Mouse (Mus musculus) spleen, adult 12 weeks (tissue): ENCODE measurements around the gene Pbx1.
A peak's percentile ranks its signal among the peaks of the same experiment; 100 is the strongest.

Experiments
- DNase-seq: peaks from one replicate; pipeline ENCODE4 v3.0.0; 2022; ENCODE audit warnings: low spot score

Gene Pbx1

DNA sequence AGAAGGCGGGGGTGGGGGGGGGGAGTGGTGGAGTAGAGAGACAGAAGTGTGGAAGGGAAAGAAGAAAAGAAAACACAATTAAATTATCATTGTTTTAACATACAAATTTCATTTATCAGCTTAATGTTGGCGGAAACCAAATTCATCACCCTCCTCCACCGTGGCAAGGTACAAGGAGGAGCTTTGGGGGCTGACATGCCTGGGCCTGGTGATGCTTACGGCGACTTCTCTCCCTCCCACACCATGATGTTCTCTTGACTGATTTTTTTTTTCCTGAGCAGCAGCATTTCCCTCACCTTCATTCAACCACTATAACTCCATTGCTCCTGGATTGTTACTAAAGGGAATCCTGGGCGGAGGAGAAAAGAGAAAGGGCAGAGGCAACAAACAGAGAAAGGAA is 89.8 kb downstream of the Pbx1 start:
- no peak for DNase-seq

DNA sequence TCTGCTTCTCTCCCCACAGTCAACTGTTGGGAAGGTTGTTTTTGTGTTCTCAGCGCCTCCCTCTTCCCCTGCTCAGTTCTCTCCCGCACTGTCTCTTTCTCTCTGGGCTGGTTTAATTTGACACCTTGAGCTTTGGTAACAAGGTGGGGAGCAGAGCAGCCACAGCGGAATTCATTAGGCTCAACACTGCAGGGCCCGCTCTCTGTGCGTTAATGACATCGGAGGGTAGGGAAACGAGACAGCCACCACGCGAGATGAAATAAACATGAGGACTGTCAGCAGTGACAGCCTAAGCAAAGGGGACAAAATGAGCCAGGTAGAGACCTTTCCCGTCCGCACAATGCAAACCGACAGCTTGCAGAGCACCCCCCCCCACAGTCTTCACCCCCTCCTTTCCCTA is 90.2 kb downstream of the Pbx1 start:
- no peak for DNase-seq

DNA sequence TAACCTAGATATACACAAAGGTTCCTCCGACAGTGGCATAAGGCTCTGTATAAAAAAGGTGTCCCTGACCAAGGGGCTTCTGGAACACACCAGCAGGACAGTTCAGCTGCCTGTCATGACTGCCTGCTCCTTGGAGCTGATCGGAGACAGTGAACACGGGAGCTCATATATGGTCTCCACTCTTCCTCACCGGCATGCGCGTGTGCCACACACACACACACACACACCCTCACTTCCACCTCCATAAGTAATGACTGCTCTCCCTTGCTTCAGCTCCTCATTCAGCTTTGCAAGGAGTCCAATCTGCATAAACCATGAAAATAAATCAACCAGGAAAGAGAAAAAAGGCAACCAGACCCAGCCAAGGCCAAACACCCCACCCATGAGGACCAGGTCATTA is 90.7 kb downstream of the Pbx1 start:
- DNase-seq = no peak

DNA sequence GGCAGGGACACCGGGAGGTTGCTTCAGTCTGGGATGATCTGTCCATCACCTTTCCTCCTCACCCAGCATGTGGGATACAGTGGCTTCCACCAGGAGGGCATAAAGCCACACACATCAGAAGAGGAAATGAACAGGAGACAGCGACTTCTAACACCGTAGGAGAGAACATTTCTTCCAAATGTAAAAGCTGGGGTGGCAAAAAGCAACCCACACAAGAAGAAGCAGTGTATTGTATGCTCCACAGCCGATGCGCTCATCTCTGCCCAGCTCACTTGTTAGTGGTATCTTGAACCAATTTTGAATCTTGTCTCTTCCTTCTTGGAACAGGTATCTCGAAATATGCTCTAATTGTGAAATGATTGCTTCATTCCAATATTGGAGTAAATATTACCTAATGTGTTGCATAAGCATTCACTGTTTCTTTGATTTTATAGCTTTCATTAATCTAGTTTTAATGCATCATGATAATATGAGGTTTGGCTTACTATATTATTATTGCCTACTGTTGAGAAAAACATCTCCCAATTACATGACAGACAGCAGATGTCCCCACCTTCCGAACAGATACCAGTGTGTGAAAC is 95.7 kb downstream of the Pbx1 start:
- no peak for DNase-seq

- no peak for DNase-seq
These were observed 97.1 kb downstream of the Pbx1 start for GRCm38 (mm10) chr1:168334831-168335574.

DNA sequence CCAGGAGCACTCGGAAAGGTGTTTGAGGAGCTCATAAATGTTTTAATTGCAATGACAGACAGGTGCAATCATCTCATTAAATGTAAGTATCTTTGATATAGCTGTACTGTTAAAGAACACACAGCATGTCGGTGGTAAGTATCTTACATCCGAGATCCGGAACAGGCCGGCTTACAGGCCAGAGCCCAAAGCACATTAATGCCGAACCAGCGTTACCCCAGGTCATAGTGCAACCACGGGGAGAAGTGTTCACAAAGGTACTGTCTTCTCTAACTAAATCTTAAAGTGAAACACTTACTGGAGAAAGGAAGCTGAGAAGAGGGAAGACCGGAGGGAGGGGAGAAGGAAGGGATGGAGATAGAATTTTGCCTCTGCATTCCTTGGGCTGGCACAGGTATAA is 100.0 kb downstream of the Pbx1 start:
- no peak for DNase-seq

- no peak for DNase-seq
These were observed 103.8 kb downstream of the Pbx1 start for GRCm38 (mm10) chr1:168328236-168328605.

- no peak for DNase-seq
These were observed 104.5 kb downstream of the Pbx1 start for GRCm38 (mm10) chr1:168327405-168328235.

GRCm38 (mm10) chr1:168325786-168326185 is 106.3 kb downstream of the Pbx1 start:
- no peak for DNase-seq

DNA sequence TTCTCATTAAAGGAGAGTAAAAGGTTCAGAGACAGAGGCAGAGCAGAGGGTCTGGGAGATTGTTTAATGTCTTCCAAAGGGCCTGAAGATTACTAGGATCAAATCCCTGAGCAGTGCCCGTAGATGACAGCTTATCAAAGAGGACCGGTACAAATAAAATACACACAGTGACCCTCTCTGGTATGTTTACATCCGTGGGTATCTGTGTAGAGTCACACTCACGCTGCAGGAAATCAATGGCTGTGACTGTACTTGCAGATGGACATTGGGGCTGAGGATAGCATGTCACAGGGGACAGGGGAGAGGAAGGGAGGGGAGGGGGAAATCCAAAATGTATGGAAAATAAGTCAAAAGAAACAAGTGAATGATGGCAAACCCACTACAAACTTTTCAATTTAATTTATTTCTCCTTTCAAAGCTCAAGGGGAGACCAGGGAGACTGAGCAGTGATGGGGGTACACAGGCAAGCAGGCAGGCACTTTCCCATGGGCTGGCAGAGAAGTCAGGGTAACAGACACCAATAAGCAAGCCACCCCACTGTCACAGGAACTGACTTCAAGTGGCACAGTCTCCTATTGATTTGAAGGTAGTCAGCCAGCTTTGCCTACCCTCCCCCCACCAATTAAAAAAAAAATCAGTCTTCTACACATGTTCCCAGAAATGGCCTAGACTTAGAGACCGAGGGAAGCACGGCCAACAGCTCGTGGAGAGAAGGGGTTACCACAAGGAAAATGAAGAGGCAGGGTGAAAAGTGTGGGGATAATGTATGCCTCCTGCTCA is 107.6 kb downstream of the Pbx1 start:
- no peak for DNase-seq

DNA sequence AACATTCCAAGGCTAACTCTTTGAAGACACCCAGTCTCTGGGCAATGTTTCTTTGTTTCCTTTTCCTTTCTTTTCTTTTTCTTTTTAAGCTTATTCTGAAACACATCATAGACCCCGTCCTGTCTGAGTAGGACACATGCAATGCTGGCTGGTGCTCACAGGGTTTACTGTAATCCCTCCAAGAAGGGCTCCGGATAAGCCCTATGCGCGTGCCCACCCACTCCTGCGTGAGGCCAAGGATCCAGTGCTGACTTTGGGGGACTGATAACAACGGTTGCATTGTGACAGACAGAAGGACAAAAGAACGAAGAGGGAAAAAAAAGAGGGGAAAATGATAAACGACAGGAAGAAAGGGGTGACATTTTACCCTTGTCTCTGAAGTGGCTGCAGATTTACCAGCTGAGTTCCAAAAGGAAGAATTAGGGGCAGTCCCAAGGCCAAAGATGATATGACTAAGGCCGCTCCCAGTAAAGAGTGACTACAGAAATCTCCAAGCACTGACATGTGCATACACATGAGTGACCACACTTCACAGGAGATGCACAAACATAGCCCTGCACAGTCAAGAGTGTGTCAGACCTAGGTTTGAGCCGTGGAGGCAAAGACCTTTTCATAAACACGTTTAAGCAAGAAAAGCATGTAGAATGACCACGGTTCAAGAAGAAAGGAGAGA is 108.5 kb downstream of the Pbx1 start:
- no peak for DNase-seq

- peak; percentile 31 for DNase-seq
These were observed 109.2 kb downstream of the Pbx1 start for GRCm38 (mm10) chr1:168322892-168323291.

DNA sequence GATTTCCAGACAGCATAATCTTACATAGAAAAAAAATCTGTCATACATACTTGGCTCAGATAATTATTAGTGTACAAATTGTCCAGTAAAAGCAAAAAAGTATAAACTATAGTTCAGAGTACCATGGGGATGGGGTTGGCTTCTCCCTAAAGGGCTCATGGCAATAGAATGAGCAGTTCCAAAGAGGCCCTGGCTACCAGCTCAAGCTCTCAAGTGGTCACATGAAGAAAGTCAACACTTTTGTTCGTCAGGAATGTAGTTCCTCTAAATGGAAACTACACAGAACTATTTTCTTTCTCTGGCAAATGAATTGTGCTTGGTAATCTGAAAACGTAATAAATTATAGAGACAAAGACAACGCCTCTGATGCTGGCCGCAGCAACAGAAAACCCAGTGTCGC is 112.4 kb downstream of the Pbx1 start:
- no peak for DNase-seq

- DNase-seq = no peak
These were observed 113.1 kb downstream of the Pbx1 start for GRCm38 (mm10) chr1:168318899-168319469.

DNA sequence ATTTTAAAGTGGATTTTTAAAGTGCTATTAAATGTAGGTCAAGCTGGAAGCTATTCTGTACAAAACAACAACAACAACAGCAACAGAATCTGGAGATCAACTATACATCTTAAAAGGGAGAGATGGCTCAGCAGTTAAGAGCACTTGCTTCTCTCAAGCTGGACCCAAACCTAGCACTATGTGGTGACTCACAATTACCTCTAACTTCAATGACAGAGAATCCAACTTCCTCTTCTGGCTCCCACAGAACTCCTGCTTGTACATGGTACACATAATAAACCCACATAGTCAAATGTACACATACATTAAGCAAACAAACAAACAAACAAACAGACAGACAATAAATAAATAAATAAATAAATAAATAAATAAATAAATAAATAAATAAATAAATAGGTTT is 118.3 kb downstream of the Pbx1 start:
- DNase-seq = no peak

GRCm38 (mm10) chr1:168312710-168313447 is 119.2 kb downstream of the Pbx1 start:
- DNase-seq = no peak

- no peak for DNase-seq
These were observed 123.0 kb downstream of the Pbx1 start for GRCm38 (mm10) chr1:168309101-168309521.

- no peak for DNase-seq
These were observed 124.5 kb downstream of the Pbx1 start for GRCm38 (mm10) chr1:168307275-168308182.

GRCm38 (mm10) chr1:168300505-168300904 is 131.6 kb downstream of the Pbx1 start:
- DNase-seq = no peak

DNA sequence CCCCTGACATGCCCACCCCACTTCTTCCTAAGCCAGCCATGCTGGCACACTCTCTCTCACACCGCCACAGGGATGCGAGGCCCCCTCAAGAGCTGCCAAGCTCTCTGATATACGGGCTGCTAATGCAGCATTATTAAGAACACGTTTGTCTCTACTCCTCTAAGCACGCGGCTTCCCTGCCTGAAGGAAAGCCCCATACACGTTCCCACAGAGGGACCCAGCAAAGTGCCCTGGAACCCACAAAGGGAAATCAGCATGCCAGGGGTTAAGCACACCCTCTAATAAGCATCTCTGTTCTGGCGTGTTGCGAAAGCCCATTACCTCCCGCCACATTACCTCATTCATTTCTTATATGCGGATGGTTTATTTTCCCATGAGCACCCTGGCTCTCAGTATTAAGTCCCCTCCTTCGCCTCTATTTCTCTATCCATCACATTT is 132.1 kb downstream of the Pbx1 start:
- DNase-seq = no peak
